Mouse (Mus musculus) heart, postnatal 4 days (tissue): ENCODE results near the gene Nsmce4a. TPM values are rescaled to one million over a fixed set of nuclear protein-coding genes. Genes with fewer than 3 reads are reported as not detected.
"Not testable (repeated sequence)": the region's sequence is repeated elsewhere in the genome, so short reads cannot be mapped to it uniquely, and the experiment has no call there.

ENCODE experiments used
- DNase-seq: peaks from one replicate; pipeline ENCODE4 v3.0.0; 2021
- total RNA-seq, 2 experiments: library from RNA; stranded (reverse); gene quantifications; 2 replicates each; pipeline ENCODE4 v1.2.3; 2021

Gene Nsmce4a
- total RNA-seq, 2 experiments from 2014 or later, result 70.1 to 76.5 TPM

GRCm38 (mm10) chr7:130533316-130534260, 39.3 kb downstream of the Nsmce4a start:
- DNase-seq, result peak; percentile 97

- DNase-seq, result not testable (repeated sequence)
Measured at GRCm38 (mm10) chr7:130531138-130531537, 41.8 kb downstream of the Nsmce4a start.

- no peak for DNase-seq
Measured at GRCm38 (mm10) chr7:130527306-130527705, 45.6 kb downstream of the Nsmce4a start.

GRCm38 (mm10) chr7:130523451-130523850, 49.5 kb downstream of the Nsmce4a start:
- no peak for DNase-seq

GRCm38 (mm10) chr7:130520812-130521422, 52.0 kb downstream of the Nsmce4a start:
- DNase-seq, result no peak

GRCm38 (mm10) chr7:130520049-130520425, 52.9 kb downstream of the Nsmce4a start, which contains the start of gene Ate1:
TSS of gene Ate1 (minus strand) at chr7:130520369.
- no peak for DNase-seq

- peak; percentile 99 for DNase-seq
Measured at GRCm38 (mm10) chr7:130519096-130520048, 53.5 kb downstream of the Nsmce4a start.

GRCm38 (mm10) chr7:130518213-130519095, 54.5 kb downstream of the Nsmce4a start:
- DNase-seq, result no peak

GRCm38 (mm10) chr7:130510243-130510642, 62.7 kb downstream of the Nsmce4a start:
- DNase-seq, result no peak

GRCm38 (mm10) chr7:130503006-130503405, 69.9 kb downstream of the Nsmce4a start:
- DNase-seq, result no peak

GRCm38 (mm10) chr7:130501499-130501898, 71.4 kb downstream of the Nsmce4a start:
- no peak for DNase-seq

- DNase-seq, result no peak
Measured at GRCm38 (mm10) chr7:130493346-130493745, 79.6 kb downstream of the Nsmce4a start.

- no peak for DNase-seq
Measured at GRCm38 (mm10) chr7:130492026-130492425, 80.9 kb downstream of the Nsmce4a start.

Other genes with a start within 250 kb of the Nsmce4a start
- gene Ate1, start 52.7 kb downstream of the Nsmce4a start, total RNA-seq, result 10 to 100 TPM; 41.5 to 42.2 TPM
- 100 to 1,000 TPM; 140 to 147 TPM for gene Tacc2, start 4.3 kb upstream of the Nsmce4a start, total RNA-seq
- under 1 TPM; 0.16 to 0.24 TPM for gene Btbd16, start 201.0 kb upstream of the Nsmce4a start, total RNA-seq